Mouse (Mus musculus) kidney, adult 8-10 months (tissue): Measurements from ENCODE around the gene Nop9.

Experiments used
- DNase-seq, 2 experiments: peaks; one replicate each; pipeline ENCODE4 v3.0.0; 2022

Nop9 gene

DNA sequence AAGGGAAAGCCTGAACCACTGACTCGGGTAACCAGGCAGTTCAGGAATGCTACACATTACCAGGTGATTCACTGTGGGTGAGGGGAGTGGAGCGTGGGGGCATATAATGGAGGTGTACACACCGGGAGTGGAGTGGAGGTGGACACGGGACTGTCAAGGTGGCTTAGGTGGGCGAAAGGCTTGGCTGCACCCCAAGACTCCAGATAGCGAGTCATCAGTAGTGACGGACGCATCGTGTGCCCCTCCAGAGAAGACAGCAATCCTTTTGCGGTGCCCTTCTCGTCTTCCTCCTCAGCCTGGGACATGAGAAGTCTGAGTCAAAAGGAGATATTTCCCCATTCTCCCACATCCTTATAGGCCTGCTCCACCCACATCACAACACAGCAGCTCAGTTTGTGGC, 32.3 kb downstream of the Nop9 start:
- DNase-seq: no peak

DNA sequence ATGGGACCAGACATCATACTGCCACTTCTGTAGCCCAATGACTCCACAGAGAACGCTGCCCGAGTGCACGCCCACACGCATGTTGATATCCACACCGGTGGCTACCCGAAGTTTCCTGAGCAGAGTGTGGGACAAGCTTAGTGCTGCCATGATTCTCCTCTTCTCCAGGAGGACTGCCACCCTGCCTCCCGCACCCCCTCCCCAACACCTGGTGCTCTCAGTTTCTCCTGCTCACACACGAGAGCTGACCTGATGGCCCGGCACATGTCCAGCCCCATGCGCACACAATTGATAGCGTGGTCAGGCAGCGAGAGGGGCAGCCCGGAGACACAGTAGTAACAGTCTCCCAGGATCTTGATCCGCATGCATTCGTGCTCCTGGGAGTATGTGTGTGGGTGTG, 33.2 kb downstream of the Nop9 start:
- no peak for DNase-seq

DNA sequence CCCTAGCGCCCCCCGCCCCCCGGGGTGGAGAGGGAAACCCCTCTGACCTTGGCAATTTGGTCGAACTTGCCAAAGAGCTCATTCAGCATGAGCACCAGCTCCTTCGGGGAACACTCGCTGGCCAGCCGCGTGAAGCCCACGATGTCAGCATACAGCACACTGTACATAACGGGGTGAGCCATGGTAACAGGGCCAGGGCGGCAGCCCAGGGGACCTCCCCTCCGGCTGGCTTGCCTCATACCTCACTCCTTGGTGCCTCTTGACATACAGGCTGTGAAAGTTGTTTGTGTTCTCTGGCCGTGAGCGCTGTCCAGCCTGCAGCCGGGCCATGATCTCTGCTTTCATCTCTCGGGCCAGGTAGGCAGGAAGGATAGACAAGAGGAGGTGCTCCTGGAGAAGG, 34.2 kb downstream of the Nop9 start:
- DNase-seq: no peak

DNA sequence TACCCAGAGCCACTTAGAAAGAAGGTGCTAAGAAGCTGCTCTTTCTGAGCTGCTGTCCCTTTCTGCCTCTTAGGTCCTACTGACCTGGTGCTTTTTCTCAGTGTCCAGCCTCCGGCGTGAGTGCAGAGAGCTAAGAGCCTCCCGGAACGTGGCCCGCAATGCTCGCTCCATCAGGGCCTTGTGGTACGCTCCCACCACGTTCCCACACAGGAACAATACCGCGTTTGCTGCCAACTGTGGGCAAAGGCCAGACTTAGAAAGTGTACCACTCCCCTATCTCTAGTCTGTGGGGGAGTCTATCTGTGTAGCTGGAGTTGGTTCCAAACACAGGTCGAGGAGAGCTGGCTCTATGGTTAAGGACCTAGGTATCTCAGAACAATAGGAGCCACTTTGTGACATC, 35.2 kb downstream of the Nop9 start:
- DNase-seq: no peak

DNA sequence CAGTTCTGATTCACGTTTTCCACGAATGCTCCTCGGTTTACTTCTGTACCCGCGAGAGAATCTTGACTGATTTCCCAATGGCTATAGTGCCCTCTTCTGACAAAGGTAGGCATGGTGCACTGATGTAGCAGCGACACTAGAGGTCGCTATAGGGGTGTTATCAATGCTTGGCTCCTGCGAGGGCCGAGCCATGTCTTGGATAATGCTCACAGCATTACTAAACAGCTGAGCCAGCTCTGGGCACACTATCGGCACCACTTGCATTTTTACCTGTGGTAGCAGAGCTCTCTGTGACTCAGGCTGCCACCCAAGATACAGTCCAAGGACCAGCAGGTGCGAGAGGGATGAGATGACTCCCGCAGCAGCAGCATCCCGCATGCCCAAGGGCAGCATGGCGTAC, 35.8 kb downstream of the Nop9 start:
- DNase-seq: peak; percentile 62 to 73

DNA sequence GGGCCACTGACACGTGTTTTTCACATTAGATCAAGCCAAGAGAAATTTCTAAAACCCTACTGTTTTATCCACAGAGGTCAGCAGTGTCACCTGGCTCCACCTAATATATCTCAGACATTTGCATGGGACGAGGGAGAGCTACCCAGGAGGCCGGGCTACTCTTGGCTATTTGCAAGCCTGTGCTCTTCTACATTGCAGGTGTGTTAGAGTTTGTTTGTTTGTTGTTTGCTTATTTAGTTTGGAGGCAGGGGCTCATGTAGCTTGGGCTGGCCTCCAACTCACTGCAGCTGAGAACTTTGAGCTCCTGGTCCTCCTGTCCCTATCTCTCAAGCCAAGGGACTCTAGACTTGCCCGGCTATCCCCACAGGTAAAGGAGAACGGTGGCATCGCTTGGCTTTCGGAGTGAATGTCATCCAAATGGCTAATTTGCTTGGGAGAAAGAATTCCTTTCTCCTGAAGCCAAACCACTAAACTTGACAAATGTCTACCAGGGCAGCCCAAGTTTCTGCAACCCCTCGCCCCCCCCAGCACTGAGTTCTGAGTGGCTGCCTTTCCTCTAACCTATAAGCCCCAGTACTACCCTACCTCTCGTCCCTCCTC, 37.0 kb downstream of the Nop9 start:
- no peak for DNase-seq

DNA sequence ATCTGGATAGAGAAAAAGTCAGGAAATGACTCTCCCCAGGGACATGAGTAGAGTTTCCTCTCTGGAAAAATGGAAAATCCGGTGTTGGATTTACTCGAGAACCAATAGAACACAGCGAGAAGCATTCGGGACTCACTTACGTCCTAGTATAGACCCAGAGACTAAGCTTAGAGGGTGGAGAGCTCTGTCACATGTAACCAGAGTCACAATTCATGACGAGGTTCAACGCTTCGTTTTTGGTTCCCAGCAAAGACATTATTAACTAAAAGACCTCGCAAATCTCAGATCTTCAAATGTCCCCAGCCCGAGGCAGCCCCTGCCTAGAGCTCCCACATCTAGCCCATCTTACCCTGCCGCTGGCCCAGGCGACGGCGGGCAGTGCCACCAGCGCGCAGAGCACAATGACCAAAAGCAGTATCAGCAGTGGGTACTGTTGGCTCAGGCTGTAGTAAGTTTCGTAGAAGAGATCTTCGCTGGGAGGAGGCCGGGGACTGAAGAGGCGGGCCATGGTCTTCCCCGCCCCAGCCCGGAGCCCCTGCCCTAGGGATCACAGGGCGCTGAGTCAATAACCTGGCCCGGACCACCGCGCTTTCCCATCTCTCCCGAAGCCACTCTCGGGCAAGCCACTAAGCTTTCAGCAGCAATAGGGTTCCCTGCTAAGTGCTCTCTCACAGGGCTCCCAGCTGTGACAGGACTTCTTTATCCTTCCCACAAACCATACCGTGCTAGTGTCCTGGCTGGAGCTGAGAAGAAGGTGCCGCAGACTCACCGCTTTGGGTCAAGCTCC, 37.9 kb downstream of the Nop9 start:
- DNase-seq: peak in 1 of 2 experiments; percentile 64

DNA sequence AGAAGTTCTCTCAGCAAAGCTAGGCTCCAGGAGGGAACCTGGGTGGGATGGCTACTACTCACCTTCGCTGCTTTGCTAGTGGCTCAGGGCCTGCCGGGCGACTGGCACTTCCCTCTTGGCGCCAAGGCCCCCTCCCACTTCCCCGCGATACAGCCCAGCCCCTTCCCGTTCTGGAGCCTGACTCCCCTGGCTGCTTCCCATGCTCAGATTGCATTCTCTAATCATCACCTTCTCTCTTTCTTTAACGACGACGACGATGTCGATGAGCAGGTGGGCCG, 38.4 kb downstream of the Nop9 start, which contains the start of gene Adcy4:
Gene Adcy4 (minus strand): TSS at position 138 of the 278 bp plus-strand sequence.
- DNase-seq: no peak

DNA sequence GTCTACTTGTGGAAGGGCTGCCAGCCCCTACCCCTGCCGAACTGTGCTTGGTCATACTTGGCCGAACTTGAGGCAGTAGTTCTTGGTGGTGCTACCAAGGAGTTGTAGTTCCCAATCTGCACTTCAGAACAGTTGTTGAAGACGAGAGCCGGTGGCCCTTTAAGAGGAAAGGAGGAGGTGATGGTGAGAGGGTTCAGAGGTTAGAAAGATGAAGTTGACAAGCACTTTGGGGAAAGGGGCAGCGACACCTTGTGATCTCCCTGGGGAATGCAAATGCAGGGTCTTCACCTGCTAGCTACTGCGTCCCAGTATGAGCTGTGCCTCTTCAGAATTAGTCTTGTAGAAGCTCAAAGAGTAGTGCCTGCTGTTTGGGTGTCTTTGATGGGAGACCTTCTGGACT, 39.7 kb downstream of the Nop9 start:
- no peak for DNase-seq

DNA sequence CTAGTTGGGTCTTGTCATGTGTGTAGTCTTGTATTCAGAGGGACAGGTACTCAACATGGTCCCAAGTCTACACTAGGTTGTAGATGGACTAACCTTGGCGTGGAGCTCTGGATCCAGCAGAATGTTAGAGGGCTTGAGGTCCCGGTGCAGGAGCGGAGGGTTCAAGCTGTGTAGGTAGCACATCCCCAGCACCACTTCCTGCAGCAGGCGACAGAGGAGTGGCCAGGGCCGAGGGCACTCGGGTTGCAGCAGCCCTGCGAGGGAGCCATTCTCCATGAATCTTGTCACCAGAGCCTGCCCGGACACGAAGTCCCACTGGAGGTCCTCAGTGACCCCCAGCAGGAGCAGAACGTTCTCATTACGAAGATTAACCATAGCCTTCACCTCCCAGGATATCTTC, 42.2 kb downstream of the Nop9 start:
- no peak for DNase-seq

DNA sequence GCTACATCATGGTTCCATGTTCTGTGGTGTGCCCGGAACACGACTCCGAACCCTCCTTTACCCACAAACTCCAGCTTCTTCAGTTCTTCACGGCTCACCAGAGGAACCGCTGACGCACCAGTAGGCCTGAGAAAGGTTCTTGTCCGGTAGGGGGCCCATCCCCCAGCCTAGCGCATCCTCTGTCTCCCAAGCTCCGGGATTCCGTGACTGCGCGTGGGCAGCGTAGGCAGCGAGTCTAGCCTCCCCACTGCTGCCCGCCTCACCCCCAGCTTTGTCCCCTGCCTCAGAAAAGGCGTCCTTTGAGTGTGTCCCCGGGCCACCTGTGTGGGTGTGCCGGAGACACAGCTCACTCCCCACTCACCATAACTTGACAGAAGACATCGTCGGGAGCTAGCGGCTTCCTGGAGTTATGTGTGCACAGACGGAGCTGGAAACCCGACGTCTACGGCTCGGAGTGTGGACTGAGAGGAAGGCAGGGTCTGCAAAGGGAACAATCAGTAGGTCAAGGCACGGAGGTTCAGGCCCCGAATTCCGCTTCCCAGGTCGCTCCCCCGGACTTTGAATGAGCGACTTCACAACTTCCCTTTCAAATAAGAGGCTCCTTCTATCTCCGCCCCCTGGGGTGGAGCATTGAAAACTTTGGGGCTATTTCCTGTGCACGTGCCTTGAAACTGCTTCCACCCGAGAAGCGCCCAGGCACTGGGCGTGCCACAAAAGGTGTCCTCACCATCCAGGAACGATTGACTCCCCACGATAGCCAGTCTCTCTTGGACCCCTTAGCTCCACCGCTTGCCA, 43.0 kb downstream of the Nop9 start, which contains the start of gene Ripk3:
Gene Ripk3 (minus strand): TSS at position 610 of the 795 bp plus-strand sequence.
- DNase-seq: peak in 1 of 2 experiments; percentile 40

DNA sequence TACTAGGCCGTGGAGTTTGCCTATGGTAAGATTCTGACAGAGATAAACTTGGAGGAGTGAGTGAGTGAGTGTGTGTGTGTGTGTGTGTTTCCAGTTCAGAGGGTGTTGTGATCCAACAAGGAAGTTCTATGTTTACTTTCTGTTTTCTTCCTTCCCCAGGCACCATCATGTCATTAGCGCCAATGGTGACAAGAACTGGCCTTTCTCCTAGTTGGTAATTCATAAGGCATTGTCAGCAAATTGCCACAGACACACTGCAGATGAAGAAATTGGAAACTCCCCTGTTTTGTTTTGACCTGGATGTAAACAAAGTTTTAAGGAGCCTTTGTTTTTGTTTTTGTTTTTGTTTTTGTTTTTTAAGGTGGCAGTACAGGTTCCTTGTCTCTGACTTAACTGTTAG, 48.0 kb downstream of the Nop9 start:
- DNase-seq: no peak

DNA sequence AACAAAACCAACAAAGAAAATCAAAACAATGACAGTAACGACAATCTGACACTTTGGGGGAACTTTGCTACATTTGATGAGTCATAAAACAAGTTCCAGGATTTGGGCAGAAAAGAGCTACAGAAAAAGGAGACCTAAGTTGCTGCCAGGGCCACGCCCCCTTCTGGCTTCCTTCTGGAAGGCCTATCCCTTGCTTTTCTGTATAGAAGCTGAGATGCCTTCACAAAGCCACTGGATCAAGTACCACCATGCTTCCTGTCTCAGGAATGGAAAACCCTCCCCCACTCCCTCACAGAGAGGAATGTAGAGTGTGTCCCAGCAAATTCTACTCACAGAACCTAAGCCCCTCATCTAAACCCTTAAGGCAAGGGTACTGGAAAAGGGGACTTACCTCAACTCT, 48.5 kb downstream of the Nop9 start:
- no peak for DNase-seq

DNA sequence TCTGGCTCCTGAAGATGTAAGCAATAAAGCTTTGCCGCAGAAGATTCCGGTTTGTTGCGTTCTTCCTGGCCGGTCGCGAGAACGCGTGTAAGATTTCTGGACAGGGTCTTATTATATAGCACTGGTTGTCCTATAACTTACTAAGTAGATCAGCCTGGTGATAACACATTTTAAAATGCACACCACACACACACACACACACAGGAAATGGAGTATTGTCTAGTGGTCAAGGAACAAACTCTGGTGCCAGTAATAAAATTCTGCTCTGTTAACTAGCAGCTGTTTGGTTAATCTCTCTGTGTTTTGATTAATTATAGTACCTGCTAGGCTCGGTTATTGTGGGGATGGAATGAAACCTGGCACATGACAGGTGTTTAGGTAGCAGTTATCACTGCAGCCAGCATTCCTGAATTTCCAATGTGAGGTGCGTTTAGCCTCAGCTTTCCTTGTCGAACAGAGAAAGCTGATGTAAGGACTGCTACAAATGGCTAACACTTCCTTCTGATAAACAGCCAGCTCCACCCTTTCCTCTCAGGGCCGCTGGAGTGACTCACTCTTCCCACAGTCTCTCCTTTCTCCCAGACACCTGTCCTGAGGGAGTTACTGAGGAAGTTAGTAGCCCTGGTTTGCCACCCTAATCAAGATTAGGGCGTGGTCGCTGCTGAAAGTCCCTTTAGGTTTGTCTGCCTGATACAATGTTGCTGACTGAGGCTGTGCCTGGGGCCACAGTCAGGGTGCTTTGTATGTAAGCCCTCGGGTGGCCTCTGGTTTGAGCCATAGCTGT, 50.1 kb downstream of the Nop9 start:
- DNase-seq: no peak
